Mouse (Mus musculus) left cerebral cortex, postnatal 4 days (tissue): ENCODE data around the gene G0s2. TPM values are rescaled to one million over a fixed set of nuclear protein-coding genes. Genes with fewer than 3 reads are reported as not detected.
"Not testable (repeated sequence)": the region's sequence is repeated elsewhere in the genome, so short reads cannot be mapped to it uniquely, and the experiment has no call there.

Experiments
- DNase-seq: peaks from one replicate; pipeline ENCODE4 v3.0.0-alpha.2; 2022
- intact Hi-C: fragments of 180-260 bp; cut with DNase I; formaldehyde crosslinking; loops from one replicate; pipeline ENCODE4 v1.15.1; 2025
- total RNA-seq, 2 experiments: library from RNA; stranded (reverse); gene quantifications; 2 replicates each; pipeline ENCODE4 v1.2.3; 2021

Gene G0s2
- total RNA-seq, 2 experiments from 2014 or later, result 3.1 to 3.7 TPM

DNA sequence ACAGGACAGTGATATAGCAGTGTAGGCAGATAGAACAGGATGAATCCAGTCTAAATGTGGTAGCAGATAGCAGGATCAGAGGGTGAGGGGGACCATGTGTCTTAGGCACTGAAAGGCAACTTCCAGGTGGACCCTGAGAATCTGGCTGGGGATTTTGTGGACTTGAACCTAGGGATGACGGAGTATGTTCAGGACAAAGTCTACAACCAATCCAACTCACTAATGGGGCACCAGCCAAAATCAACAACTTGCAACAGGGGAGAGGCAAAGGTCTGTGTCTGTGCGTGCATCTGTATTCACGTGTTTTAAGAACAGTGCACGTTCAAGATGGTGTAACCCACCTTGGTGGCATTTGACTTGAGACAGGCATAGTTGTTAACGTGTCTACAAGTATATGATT, 16.9 kb upstream of the G0s2 start:
- intact Hi-C loops, result no loop called here

DNA sequence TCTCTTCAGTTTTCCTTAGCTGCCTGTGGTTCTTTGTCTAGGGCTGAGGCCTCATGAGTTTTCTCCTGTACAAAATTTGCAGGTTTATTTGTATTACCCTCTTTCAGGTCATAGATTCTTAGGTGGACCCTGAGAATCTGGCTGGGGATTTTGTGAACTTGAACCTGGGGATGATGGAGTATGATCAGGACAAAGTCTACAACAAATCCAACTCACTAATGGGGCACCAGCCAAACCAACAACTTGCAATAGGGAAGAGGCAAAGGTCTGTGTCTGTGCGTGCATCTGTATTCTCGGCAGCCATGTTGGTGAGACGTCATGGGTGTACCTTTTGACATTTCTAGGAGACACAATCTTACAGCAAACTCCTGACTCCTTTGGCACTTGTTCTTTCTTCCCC, 16.1 kb upstream of the G0s2 start:
- intact Hi-C loops, result no loop called here
- no peak for DNase-seq

More for the DNA sequence above, 16.9 kb upstream of the G0s2 start:
- no peak for DNase-seq

DNA sequence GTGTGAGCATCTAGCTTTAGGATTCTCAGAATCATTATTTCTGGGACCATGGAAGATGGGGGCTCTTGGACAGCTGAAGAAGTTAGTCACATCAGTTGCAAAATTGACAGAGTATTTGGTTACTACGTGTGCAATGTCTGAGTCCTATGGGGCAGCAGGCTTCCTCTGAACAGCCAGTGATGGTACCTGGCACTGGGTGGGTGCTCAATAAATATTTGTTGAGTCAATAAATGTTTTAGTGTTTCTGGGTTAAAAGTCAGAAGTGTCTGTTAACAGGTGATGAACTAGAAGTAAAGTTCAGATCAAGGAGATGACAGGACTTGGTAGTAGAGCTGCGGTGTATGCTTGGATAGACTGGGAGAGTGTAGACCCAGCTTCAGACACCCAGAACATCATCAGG, 14.6 kb upstream of the G0s2 start:
- intact Hi-C loops, result no loop called here

DNA sequence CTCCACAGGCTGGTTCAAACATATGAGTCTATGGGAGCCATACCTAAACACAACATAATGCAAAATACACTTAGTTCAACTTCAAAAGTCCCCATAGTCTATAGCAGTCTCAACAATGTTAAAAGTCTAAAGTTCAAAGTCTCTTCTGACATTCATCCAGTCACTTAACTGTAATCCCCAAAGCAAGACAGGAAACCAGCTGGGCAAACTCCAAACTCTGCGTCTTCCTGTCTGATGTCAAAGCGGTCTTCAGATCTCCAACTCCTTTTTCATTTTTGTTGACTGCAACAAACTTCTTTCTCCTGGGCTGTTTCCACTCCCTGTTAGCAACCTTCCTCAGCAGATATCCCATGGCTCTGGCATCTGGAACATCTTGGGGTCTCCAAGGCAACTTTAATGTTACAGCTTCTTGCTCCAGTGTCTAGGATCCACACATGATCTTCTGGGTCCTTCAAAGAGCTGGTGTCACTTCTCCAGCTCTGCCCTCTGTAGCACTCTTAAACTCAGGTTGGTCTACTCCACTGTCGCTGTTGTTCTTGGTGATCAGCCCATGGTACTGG, 12.8 kb upstream of the G0s2 start:
- intact Hi-C loops, result not testable (repeated sequence)

More for the DNA sequence above, 14.6 kb upstream of the G0s2 start:
- DNase-seq, result no peak

DNA sequence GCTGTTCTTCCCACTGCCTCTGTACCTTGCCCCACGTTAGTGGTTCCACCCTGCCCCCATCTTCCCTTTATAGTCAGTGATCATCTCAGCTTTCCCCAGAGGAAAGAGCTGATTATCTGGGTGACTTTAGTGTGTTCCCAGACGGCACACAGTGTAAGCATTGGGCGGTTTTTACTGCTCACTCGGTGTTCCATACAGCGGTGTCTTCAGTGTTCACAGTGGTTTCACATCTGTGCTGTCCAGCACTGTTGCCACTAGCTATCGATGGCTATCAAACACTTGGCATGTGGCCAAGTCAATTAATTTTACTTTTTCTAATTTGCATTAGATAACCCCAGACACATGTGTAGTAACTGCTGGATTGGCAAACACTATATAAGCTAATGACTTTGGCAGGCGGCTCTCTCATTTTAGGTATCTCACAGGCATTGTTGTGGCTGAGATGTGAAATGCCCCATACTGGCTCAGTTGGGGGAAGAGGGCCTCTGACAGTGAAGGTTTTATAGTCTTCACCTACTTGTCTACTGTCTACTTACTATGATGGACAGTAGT, 11.3 kb upstream of the G0s2 start:
- intact Hi-C loops, result no loop called here
- DNase-seq, result no peak

More for the DNA sequence above, 12.8 kb upstream of the G0s2 start:
- not testable (repeated sequence) for DNase-seq

DNA sequence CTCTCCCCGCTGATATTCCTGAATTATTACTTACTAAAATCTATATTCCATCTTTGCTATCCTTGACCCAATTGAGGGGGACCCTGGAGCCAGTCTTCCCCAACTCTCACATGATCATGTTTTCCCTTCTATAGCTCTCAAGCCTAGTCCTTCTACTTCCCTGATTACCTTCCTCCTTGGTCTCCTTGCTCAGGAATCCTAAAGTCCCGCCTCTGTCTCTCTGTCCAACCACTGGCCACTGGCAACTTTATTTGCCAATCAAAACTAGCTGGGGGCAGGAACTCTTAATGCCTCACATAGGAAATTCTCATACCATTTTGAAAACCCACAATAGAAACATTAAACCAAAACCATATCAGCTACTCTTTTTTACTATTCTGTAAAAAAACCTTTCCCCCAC, 8.3 kb upstream of the G0s2 start:
- intact Hi-C loops, result no loop called here
- no peak for DNase-seq

DNA sequence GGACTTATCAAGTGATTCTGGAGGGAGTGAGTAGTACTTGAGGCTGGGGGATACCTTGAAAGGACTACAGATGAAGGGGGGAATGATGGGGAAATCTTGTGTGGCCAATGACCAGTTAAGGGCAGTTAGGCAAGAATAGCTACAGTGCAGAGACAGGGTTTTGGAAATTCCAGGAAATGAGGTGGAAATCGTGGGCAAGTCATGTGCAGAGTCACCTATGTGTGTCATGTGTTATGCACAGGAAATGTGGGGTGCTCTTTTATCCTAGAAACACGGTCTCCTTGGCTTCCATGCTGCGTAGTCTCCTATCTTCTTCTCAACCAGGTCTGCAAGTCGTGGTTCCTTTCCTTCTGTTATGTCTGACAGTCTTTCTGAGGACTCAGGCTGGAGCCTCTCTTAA, 6.5 kb upstream of the G0s2 start:
- intact Hi-C loops, result no loop called here
- DNase-seq, result no peak

DNA sequence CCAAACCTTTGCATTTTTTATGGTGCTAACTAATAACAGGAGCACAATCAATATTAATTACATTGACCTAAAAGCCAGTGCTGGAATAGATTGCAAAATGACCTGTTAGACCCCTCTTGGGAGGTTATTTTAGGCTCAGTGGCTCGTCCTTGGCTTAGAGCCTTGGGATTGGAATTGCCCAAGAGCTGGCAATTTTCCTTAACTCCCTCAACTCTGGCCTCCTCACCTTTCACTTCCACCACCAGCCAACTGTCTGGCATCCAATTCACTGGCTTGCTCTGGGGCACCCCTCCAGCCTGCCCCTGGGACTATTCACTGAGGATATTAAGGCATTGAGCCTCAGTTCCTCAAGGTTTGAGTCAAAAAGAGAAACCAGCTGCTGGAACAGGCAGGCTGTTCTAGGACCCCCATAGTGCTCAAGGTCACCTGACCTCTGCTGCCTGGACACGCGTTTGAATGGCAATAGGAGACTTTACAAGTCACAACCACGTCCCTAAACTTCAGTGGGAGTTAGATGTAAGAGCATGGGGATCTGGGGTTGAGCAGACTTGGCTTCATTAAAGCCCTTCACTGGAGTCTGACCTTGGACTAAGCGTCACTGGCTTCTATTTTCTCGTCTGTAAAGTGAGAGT, 5.5 kb upstream of the G0s2 start:
- no peak for DNase-seq
- intact Hi-C loops, result no loop called here

DNA sequence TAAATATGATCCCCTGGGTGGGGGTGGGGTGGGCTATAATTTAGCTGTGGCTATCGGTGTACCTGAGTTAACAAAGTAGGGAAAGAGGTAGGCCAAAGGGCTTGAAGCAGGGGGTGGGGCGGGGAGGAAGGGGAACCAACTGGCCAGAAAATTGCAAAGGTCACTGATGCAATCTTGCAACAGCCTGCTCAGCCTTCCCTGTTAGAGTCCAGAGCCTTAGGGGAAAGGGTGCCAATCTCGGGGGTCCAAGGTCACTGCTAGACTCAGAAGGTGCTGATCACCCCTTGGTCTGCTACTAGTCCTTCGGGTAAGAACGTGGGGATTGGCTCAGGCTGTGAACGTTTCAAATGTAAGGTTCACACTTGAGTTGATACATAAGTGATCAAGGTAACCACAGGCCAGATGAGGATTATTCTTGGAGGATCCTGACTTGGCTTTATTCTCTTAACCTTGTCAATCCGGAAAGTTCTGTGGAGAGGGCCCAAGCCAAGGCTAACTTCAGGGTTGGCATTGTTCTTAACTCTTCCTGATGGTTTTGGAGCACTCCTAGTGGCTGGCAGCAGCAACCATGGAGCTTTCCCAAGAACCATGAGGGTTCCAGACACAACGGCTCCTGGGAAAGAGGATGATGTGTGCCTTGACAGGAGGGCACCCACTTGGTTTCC, 1.5 kb upstream of the G0s2 start:
- intact Hi-C loops, result no loop called here
- DNase-seq, result no peak

DNA sequence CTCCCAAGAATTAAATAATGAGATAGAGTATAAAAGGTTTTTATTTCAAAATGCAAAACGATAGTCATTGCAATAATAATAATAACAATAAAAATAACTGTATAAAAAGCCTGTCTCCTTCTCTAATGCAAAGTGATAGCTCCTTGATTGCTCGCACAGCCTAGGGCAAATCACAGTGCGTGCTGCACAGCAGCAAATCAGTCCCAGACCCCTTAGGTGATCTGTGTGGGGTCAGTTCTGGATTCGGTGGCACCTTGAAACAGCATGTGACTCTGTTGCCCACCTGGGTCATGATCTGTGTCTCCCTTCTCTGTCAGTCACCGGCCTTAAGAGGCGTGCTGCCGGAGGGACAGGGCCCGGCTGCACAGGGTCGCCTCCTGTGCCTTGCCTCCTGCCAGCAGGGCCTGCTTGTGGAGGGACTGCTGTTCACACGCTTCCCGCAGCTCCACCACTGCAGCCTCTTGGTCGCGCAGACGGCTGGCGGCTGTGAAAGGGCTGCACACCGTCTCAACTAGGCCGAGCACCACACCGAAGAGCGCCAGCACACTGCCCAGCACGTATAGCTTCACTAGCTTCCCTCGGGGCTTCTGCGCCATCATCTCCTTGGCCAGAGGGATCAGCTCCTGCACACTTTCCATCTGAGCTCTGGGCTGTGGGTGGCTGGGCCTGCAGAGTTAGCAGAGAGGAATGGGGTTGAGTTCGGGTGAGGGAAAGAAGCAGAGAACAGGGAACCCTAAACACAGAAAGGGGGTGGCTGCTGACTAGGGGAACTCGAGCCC, 691 bp downstream of the G0s2 start:
- peak; percentile 31 for DNase-seq
- intact Hi-C loops, result no loop called here

DNA sequence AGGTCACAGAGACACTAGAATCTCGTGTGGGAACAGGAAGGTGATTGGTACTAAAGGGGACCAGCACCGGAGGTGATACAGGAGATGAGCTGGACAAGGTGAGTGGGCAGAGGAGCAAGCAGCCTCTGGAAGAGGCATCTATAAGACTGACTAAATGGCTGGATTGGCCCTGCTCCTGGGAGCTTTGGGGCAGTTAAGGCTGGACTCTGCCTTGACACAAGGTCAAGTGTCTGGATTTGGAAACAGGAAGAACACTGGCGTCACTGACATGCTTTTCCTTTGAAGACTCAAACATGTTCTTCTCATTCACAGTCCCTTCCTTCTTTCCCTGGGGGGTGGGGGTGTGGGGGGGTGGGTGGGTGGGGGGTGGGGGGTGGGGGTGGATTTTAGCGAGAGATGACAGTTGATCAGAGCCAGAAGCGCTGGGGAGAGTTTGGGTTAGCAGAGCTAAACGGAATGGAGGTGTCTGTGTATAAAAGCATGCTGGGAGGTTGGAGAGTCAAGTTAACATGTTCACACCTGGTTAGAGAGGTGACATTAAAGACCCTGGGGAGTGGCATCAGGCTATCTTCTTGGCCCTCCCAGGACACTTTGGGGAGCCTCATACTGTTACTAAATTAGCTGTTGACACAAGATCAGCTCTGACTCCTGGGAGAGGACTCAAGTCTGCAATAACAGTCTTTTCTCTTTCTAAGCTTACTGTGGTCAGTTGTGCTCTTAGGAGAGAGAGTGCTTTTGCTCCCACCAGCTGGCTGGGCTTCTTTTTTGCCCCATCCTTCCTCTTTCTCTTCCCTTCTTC, 1.9 kb downstream of the G0s2 start:
- DNase-seq, result no peak
- intact Hi-C loops, result no loop called here

DNA sequence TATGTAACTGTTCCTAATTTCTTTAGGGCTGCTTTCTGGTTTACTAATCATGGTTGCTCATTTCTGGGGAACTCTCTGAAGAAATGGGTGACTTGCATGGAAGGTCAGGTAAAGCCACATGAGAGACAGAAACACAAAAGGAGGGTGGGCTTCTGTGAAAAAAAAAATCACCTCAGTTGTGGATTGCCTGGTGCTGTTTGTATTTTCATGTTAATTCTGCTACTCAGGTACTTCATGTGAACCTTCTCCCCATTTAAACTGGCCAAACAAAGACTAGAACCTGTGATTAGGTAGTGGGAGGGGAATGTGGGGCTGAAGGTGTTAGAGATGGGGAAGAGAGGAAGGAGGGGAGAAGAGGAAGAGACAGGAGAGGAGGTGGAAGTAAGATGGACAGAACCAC, 7.3 kb downstream of the G0s2 start:
- intact Hi-C loops, result no loop called here
- no peak for DNase-seq

DNA sequence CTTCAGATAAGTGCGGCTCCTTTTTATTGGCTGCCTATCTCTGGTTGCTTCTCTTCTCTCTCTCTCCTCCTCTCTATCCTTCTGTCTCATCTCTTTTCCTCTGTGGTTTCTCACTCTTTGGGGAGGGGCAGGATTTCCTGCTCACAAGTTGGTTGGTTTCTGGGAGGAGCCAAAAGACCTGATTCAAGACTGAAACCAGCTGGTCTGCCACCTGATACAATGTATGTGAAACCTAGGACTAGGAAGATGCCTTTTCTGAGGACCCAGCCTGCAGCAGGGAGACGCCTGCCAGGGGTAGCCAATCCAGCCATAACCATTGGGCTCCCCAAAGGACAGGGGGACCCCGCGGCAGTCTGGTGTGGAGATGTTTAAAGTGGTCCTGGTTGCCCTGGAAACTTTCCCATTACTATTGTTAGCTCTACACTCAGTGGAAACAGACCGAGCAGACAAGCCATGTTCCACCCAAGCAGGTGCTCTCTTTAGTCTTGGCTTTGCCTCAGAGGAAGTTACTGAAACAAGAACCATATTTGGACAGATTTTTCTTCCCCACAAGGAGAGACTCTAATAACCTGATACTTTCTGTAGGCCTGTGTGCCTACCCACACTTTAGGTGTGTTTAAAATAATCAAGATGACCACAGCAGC, 8.9 kb downstream of the G0s2 start, which contains the start of gene Hsd11b1:
Gene Hsd11b1 (minus strand): TSS at position 121 of the 644 bp plus-strand sequence.
- intact Hi-C loops, result loop anchor here (5.0 kb wide), 1 partner anchor 53 kb away; no protein-coding TSS in a partner anchor

DNA sequence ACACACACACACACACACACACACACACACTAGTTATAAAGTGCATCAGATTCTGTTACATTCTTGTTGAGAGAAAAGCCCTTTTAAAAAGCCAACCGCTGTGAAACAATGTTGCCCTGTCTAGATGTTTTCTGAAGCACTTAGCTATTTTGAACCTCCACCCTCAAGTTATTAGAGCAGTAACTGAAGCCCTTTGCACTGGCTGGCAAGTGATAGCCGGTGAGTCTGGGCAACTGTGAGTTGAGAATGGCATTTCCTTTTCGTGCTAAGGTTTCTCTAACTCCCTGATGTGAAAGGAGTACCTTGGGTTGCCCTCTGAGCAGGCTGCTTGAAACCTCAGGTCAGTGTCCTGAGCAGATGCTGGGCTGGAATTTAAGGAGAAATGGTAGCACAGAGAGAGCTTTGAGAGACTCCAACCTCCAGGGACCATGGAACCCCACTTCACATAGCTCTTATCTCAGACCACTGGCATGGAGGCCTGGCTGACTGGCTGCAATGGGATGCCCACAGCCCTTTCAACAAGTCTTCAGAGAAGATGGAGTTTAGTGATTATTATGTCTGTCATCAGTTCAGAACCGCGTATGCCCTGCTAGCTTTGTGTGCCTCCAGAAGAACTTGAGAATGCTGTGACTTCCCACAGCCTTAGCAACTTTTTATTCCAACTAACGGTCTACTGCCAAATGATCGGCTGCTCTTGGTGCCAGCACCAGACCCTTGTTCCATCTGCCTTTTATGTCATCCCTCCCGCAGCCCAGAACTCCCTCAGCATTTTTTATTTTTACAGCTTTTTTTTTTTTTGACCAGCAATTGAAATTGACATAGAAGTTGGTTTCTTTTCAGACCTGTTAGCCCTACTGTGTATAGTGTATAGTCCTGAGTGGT, 9.8 kb downstream of the G0s2 start:
- no peak for DNase-seq
- intact Hi-C loops, result loop anchor here (5.0 kb wide), 1 partner anchor 54 kb away; no protein-coding TSS in a partner anchor

More for the DNA sequence above, 8.9 kb downstream of the G0s2 start, which contains the start of gene Hsd11b1:
- no peak for DNase-seq

DNA sequence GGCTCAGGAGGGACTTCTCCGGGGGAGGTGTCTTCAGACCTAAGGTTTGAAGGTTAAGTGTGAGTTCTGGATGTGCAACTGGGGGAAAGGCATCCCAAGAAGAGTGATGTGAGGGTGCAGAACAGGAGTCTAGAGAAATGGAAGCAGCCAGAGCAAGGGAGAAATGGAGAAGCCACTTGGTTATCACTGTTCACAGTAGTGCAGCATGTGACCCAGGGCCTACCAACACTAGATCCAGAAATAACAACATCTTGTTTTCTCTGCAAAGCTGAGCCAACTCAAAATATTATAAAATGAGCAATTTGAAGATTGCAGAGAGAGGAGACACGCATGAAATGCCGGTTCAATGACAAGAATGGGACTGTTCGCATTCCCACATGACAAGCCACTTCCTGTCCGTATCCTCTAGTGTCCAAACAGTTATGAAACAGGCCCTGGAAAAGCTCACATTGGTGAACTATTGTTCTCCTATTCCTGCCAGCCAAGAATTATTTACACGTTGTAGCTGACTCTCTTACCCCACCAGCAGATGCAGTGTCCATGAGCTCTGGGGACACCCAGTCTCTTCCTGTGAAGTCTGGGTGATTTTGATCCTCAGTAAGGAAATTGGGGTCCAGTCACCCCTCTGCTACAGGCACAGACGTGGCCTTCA, 11.0 kb downstream of the G0s2 start:
- no peak for DNase-seq
- intact Hi-C loops, result loop anchor here (5.0 kb wide), 1 partner anchor 55 kb away; no protein-coding TSS in a partner anchor

DNA sequence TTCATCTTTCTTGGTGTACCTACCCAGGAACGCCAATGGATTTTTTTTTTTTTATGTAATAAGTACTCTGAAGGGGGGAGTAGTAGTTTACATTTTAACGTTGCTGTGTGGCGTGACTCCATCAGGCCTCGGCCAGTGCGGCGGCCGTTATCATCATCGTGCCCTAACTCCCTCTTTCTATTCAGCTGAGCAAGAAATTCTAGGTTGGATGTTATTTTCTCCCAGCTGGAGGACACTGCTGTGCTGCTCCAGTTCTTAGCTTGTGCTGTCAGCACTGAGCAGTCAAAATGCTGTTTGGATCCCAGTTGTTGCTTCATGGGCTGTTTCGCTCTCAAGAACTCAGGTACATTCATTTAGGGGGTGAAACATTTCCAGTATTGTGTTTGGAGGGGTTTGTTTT, 13.5 kb downstream of the G0s2 start:
- no peak for DNase-seq
- intact Hi-C loops, result loop anchor here (5.0 kb wide), 1 partner anchor 118 kb away; no protein-coding TSS in a partner anchor

DNA sequence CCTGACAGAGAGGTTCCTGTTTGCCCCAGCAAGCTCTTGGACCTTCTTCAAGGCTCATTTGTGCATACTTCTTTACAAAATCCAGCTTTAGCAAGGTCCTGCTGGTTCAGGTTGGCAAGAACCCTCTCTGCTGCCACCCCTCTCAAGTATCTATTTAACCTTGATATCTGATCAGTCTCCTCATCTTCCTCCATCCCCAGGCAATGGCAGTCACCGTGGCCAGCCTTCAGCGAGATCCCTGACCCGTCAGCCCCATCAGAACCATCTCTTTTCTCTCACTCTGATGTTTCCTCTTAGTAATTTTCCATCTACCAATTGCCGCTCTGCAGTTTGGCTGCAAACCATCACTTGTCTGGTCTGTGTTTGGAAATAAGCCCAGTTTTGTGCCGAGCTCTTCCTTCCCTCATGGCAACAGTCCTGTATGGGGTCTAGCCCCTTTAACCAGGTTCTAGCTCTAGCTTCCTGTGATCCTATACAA, 16.4 kb downstream of the G0s2 start:
- intact Hi-C loops, result loop anchor here (5.0 kb wide), 1 partner anchor 121 kb away; no protein-coding TSS in a partner anchor
- DNase-seq, result peak; percentile 36

DNA sequence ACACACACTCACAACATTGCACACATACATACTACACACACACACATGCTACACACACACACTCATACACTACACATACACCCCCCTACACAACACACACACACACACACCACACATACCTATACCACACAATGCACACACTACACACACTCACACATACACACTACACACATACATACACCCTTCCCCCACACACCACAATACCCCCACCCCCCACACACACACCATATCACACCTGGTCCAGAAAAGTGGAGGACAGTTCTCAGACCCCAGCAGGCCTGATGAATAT, 16.8 kb downstream of the G0s2 start:
- intact Hi-C loops, result loop anchor here (5.0 kb wide), 1 partner anchor 121 kb away; no protein-coding TSS in a partner anchor
- no peak for DNase-seq
